Mouse (Mus musculus) kidney, adult 8-10 months (tissue): ENCODE results near the gene Mvb12a.

Experiments
- DNase-seq, 2 experiments: peaks; one replicate each; pipeline ENCODE4 v3.0.0; 2022

The Mvb12a gene

GRCm38 (mm10) chr8:71542632-71543343 is at the start of gene Mvb12a:
Mvb12a (plus strand) TSS chr8:71542922.
- peak; percentile 98 to 99 for DNase-seq

GRCm38 (mm10) chr8:71495039-71495438 is 47.7 kb upstream of the Mvb12a start:
- DNase-seq: peak; percentile 81 to 86

- no peak for DNase-seq
Measured at GRCm38 (mm10) chr8:71495811-71496210, 46.9 kb upstream of the Mvb12a start.

GRCm38 (mm10) chr8:71496481-71496880 is 46.2 kb upstream of the Mvb12a start:
- DNase-seq: peak; percentile 88 to 91

- DNase-seq: no peak
Measured at GRCm38 (mm10) chr8:71497077-71497645, 45.6 kb upstream of the Mvb12a start.

- DNase-seq: peak; percentile 63 to 66
Measured at GRCm38 (mm10) chr8:71497881-71498501, 44.7 kb upstream of the Mvb12a start.

GRCm38 (mm10) chr8:71498816-71499690 is 43.7 kb upstream of the Mvb12a start:
- DNase-seq: peak; percentile 42 to 57

- no peak for DNase-seq
Measured at GRCm38 (mm10) chr8:71504349-71504748, 38.4 kb upstream of the Mvb12a start.

GRCm38 (mm10) chr8:71505326-71505725 is 37.4 kb upstream of the Mvb12a start:
- DNase-seq: no peak

GRCm38 (mm10) chr8:71505979-71506378 is 36.7 kb upstream of the Mvb12a start:
- DNase-seq: no peak

- DNase-seq: peak; percentile 52 to 59
Measured at GRCm38 (mm10) chr8:71507589-71508104, 35.1 kb upstream of the Mvb12a start.

- no peak for DNase-seq
Measured at GRCm38 (mm10) chr8:71509316-71509715, 33.4 kb upstream of the Mvb12a start.

GRCm38 (mm10) chr8:71511644-71512043 is 31.1 kb upstream of the Mvb12a start, which contains the start of gene Plvap:
Plvap (minus strand) TSS chr8:71511752.
- peak; percentile 48 to 59 for DNase-seq

- no peak for DNase-seq
Measured at GRCm38 (mm10) chr8:71513018-71513754, 29.5 kb upstream of the Mvb12a start.

GRCm38 (mm10) chr8:71515043-71515442 is 27.7 kb upstream of the Mvb12a start:
- DNase-seq: no peak

- peak in 1 of 2 experiments; percentile 73 for DNase-seq
Measured at GRCm38 (mm10) chr8:71516786-71517185, 25.9 kb upstream of the Mvb12a start.

- DNase-seq: peak; percentile 47 to 76
Measured at GRCm38 (mm10) chr8:71519037-71519825, 23.5 kb upstream of the Mvb12a start.

GRCm38 (mm10) chr8:71521634-71522033 is 21.1 kb upstream of the Mvb12a start:
- DNase-seq: peak; percentile 91 to 95

- no peak for DNase-seq
Measured at GRCm38 (mm10) chr8:71525226-71526050, 17.3 kb upstream of the Mvb12a start, which contains the start of gene Ccdc194. Ccdc194 (minus strand) TSS chr8:71525711.

- DNase-seq: no peak
Measured at GRCm38 (mm10) chr8:71526272-71526671, 16.4 kb upstream of the Mvb12a start.
